Mouse (Mus musculus): ENCODE data around the gene Nprl2.

Gene Nprl2

GRCm38 (mm10) chr9:107541474-107542351, at the start of gene Nprl2, which contains the start of gene Cyb561d2:
TSS of gene Nprl2 (plus strand) at chr9:107542226.
TSS of gene Cyb561d2 (minus strand) at chr9:107542193.
- peak; percentile 96 for DNase-seq (ENCODE audit: low spot score)

- DNase-seq (ENCODE audit: low spot score), result no peak
Observed at GRCm38 (mm10) chr9:107493511-107493910, 48.5 kb upstream of the Nprl2 start.

- no peak for DNase-seq (ENCODE audit: low spot score)
Observed at GRCm38 (mm10) chr9:107494238-107494637, 47.8 kb upstream of the Nprl2 start.

GRCm38 (mm10) chr9:107496359-107496758, 45.7 kb upstream of the Nprl2 start:
- no peak for DNase-seq (ENCODE audit: low spot score)

GRCm38 (mm10) chr9:107500708-107501286, 41.2 kb upstream of the Nprl2 start:
- DNase-seq (ENCODE audit: low spot score), result no peak

- no peak for DNase-seq (ENCODE audit: low spot score)
Observed at GRCm38 (mm10) chr9:107502131-107502846, 39.7 kb upstream of the Nprl2 start.

- no peak for DNase-seq (ENCODE audit: low spot score)
Observed at GRCm38 (mm10) chr9:107504662-107505537, 37.1 kb upstream of the Nprl2 start.

- no peak for DNase-seq (ENCODE audit: low spot score)
Observed at GRCm38 (mm10) chr9:107508266-107508665, 33.8 kb upstream of the Nprl2 start.

GRCm38 (mm10) chr9:107510384-107511100, 31.5 kb upstream of the Nprl2 start:
- no peak for DNase-seq (ENCODE audit: low spot score)

- DNase-seq (ENCODE audit: low spot score), result no peak
Observed at GRCm38 (mm10) chr9:107511436-107511835, 30.6 kb upstream of the Nprl2 start.

- DNase-seq (ENCODE audit: low spot score), result no peak
Observed at GRCm38 (mm10) chr9:107512326-107512725, 29.7 kb upstream of the Nprl2 start.

- DNase-seq (ENCODE audit: low spot score), result peak; percentile 76
Observed at GRCm38 (mm10) chr9:107514303-107514955, 27.6 kb upstream of the Nprl2 start.

GRCm38 (mm10) chr9:107520331-107520730, 21.7 kb upstream of the Nprl2 start:
- DNase-seq (ENCODE audit: low spot score), result no peak

- DNase-seq (ENCODE audit: low spot score), result no peak
Observed at GRCm38 (mm10) chr9:107521190-107521589, 20.8 kb upstream of the Nprl2 start.

GRCm38 (mm10) chr9:107521711-107522399, 20.2 kb upstream of the Nprl2 start:
- no peak for DNase-seq (ENCODE audit: low spot score)

- DNase-seq (ENCODE audit: low spot score), result no peak
Observed at GRCm38 (mm10) chr9:107522400-107522711, 19.7 kb upstream of the Nprl2 start.

- DNase-seq (ENCODE audit: low spot score), result peak; percentile 54
Observed at GRCm38 (mm10) chr9:107526198-107527026, 15.6 kb upstream of the Nprl2 start.

- DNase-seq (ENCODE audit: low spot score), result peak; percentile 98
Observed at GRCm38 (mm10) chr9:107533791-107534407, 8.1 kb upstream of the Nprl2 start, which contains the start of gene Tmem115. TSS of gene Tmem115 (plus strand) at chr9:107533945.

Measured in lung, postnatal 25 days (tissue).